Mouse (Mus musculus): ENCODE data around the gene Paqr4. TPM values are rescaled to one million over a fixed set of nuclear protein-coding genes. Genes with fewer than 3 reads are reported as not detected.

Gene Paqr4
- polyA plus RNA-seq, 1 experiment = 5.1 TPM

- peaks cover 3% of the 10 kb centered on the region; the same call in 1 of the 2 replicates for H3K4me1 ChIP-seq (ENCODE audit: control insufficient read depth, insufficient read depth, low read length)
These were observed 35.1 kb downstream of the Paqr4 start for GRCm38 (mm10) chr17:23705525-23706104.

GRCm38 (mm10) chr17:23704741-23705140 is 35.9 kb downstream of the Paqr4 start:
- TF ChIP-seq POLR2A (IDR thresholded peaks at IDR 0.05; ENCODE audit: low read depth, low read length) = no peak
- no peak for TF ChIP-seq CTCF (IDR thresholded peaks at IDR 0.05; ENCODE audit: borderline replicate concordance, insufficient read depth, low read length)
- Histone ChIP-seq H3K4me3 (ENCODE audit: insufficient read depth, low read length) (no peak overlapping the region), H3K4me1 (ENCODE audit: control insufficient read depth, insufficient read depth, low read length) (peaks cover 3% of the 10 kb centered on the region; the same call in 1 of the 2 replicates), H3K27ac (ENCODE audit: insufficient read depth, low read length) (no peak overlapping the region)

More at GRCm38 (mm10) chr17:23705525-23706104, 35.1 kb downstream of the Paqr4 start:
- TF ChIP-seq CTCF (IDR thresholded peaks at IDR 0.05; ENCODE audit: borderline replicate concordance, insufficient read depth, low read length) = no peak
- no peak for TF ChIP-seq POLR2A (IDR thresholded peaks at IDR 0.05; ENCODE audit: low read depth, low read length)
- Histone ChIP-seq H3K4me3 (ENCODE audit: insufficient read depth, low read length) (no peak overlapping the region), H3K27ac (ENCODE audit: insufficient read depth, low read length) (no peak overlapping the region)

GRCm38 (mm10) chr17:23703301-23703700 is 37.4 kb downstream of the Paqr4 start:
- Histone ChIP-seq H3K4me3 (ENCODE audit: insufficient read depth, low read length) (no peak overlapping the region), H3K4me1 (ENCODE audit: control insufficient read depth, insufficient read depth, low read length) (peaks cover 5% of the 10 kb centered on the region), H3K27ac (ENCODE audit: insufficient read depth, low read length) (no peak overlapping the region)
- TF ChIP-seq CTCF (IDR thresholded peaks at IDR 0.05; ENCODE audit: borderline replicate concordance, insufficient read depth, low read length) (no peak), POLR2A (IDR thresholded peaks at IDR 0.05; ENCODE audit: low read depth, low read length) (no peak)

- Histone ChIP-seq H3K4me3 (ENCODE audit: insufficient read depth, low read length) (peak overlapping the region; percentile 30; the same call in 1 of the 2 replicates), H3K27ac (ENCODE audit: insufficient read depth, low read length) (no peak overlapping the region)
- TF ChIP-seq CTCF (IDR thresholded peaks at IDR 0.05; ENCODE audit: borderline replicate concordance, insufficient read depth, low read length) = peak; percentile 92
- no peak for TF ChIP-seq POLR2A (IDR thresholded peaks at IDR 0.05; ENCODE audit: low read depth, low read length)
These were observed 40.6 kb downstream of the Paqr4 start for GRCm38 (mm10) chr17:23700079-23700478.

GRCm38 (mm10) chr17:23699131-23700077 is 41.3 kb downstream of the Paqr4 start:
- H3K4me1 ChIP-seq (ENCODE audit: control insufficient read depth, insufficient read depth, low read length) = peaks cover 6% of the 10 kb centered on the region
- TF ChIP-seq CTCF (IDR thresholded peaks at IDR 0.05; ENCODE audit: borderline replicate concordance, insufficient read depth, low read length) (no peak), POLR2A (IDR thresholded peaks at IDR 0.05; ENCODE audit: low read depth, low read length) (no peak)
- peak overlapping the region; percentile 44 for H3K4me3 ChIP-seq (ENCODE audit: insufficient read depth, low read length)
- H3K27ac ChIP-seq (ENCODE audit: insufficient read depth, low read length) = no peak overlapping the region

More at GRCm38 (mm10) chr17:23700079-23700478, 40.6 kb downstream of the Paqr4 start:
- peaks cover 9% of the 10 kb centered on the region for H3K4me1 ChIP-seq (ENCODE audit: control insufficient read depth, insufficient read depth, low read length)

GRCm38 (mm10) chr17:23695801-23696200 is 44.9 kb downstream of the Paqr4 start:
- Histone ChIP-seq H3K27ac (ENCODE audit: insufficient read depth, low read length) (no peak overlapping the region), H3K4me1 (ENCODE audit: control insufficient read depth, insufficient read depth, low read length) (peaks cover 6% of the 10 kb centered on the region), H3K4me3 (ENCODE audit: insufficient read depth, low read length) (no peak overlapping the region)
- TF ChIP-seq CTCF (IDR thresholded peaks at IDR 0.05; ENCODE audit: borderline replicate concordance, insufficient read depth, low read length) (no peak), POLR2A (IDR thresholded peaks at IDR 0.05; ENCODE audit: low read depth, low read length) (no peak)

DNA sequence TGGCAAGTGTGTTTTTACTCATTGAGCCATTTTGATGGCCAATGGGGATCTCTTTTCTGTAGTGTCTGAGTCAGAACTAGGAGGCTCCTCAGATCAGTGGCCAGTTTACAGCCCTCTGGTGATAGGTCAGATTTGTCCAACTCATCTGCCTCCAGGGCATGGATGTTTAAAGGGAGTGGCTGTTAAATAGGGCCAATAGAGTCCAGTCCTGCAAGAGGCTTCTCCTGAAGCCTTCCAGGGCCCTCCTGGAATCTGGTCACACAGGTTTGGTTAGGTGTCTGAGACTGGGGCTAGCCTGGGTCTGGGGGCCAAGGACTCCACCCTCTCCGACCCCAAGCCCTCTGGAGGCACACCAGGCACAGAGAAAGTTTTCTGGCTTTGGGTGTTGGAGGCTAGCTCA is 46.2 kb downstream of the Paqr4 start:
- H3K27ac ChIP-seq (ENCODE audit: insufficient read depth, low read length) = no peak overlapping the region
- peaks cover 6% of the 10 kb centered on the region for H3K4me1 ChIP-seq (ENCODE audit: control insufficient read depth, insufficient read depth, low read length)
- no peak overlapping the region for H3K4me3 ChIP-seq (ENCODE audit: insufficient read depth, low read length)
- TF ChIP-seq CTCF (IDR thresholded peaks at IDR 0.05; ENCODE audit: borderline replicate concordance, insufficient read depth, low read length) (no peak), POLR2A (IDR thresholded peaks at IDR 0.05; ENCODE audit: low read depth, low read length) (no peak)

Other genes starting within 250 kb of the Paqr4 start
- gene Zfp213, start 176.6 kb downstream of the Paqr4 start, polyA plus RNA-seq (2011; ENCODE audit: insufficient read length, low read depth, missing spikeins) = 6.5 TPM in 2 replicates
- gene Zfp13, start 141.4 kb downstream of the Paqr4 start, polyA plus RNA-seq (2011; ENCODE audit: insufficient read length, low read depth, missing spikeins) = 5.3 and 8.1 TPM in 2 replicates
- not detected in 2 replicates for gene Zscan10, start 140.0 kb downstream of the Paqr4 start, polyA plus RNA-seq (2011; ENCODE audit: insufficient read length, low read depth, missing spikeins)
- 0.30 and 0.50 TPM in 2 replicates for gene Mmp25, start 95.6 kb downstream of the Paqr4 start, polyA plus RNA-seq (2011; ENCODE audit: insufficient read length, low read depth, missing spikeins)
- not detected in 2 replicates for gene Bicdl2, start 80.4 kb downstream of the Paqr4 start, polyA plus RNA-seq (2011; ENCODE audit: insufficient read length, low read depth, missing spikeins)
- gene Hcfc1r1, start 67.3 kb downstream of the Paqr4 start, polyA plus RNA-seq (2011; ENCODE audit: insufficient read length, low read depth, missing spikeins) = 146 and 164 TPM in 2 replicates
- gene Thoc6, start 67.0 kb downstream of the Paqr4 start, polyA plus RNA-seq (2011; ENCODE audit: insufficient read length, low read depth, missing spikeins) = 15.7 and 20.1 TPM in 2 replicates
- 126 and 221 TPM in 2 replicates for gene Tnfrsf12a, start 63.4 kb downstream of the Paqr4 start, polyA plus RNA-seq (2011; ENCODE audit: insufficient read length, low read depth, missing spikeins)
- not detected in 2 replicates for gene Cldn6, start 61.6 kb downstream of the Paqr4 start, polyA plus RNA-seq (2011; ENCODE audit: insufficient read length, low read depth, missing spikeins)
- gene Cldn9, start 56.8 kb downstream of the Paqr4 start, polyA plus RNA-seq (2011; ENCODE audit: insufficient read length, low read depth, missing spikeins) = not detected in 2 replicates
- gene 1520401A03Rik, start 18.1 kb downstream of the Paqr4 start, polyA plus RNA-seq (2011; ENCODE audit: insufficient read length, low read depth, missing spikeins) = not detected in 2 replicates
- gene Pkmyt1, start 14.5 kb downstream of the Paqr4 start, polyA plus RNA-seq (2011; ENCODE audit: insufficient read length, low read depth, missing spikeins) = 9.2 and 10.9 TPM in 2 replicates
- not detected in 2 replicates for gene Kremen2, start 5.0 kb upstream of the Paqr4 start, polyA plus RNA-seq (2011; ENCODE audit: insufficient read length, low read depth, missing spikeins)
- 29.3 and 33.0 TPM in 2 replicates for gene Flywch1, start 30.7 kb upstream of the Paqr4 start, polyA plus RNA-seq (2011; ENCODE audit: insufficient read length, low read depth, missing spikeins)
- 2.2 and 2.8 TPM in 2 replicates for gene Flywch2, start 45.2 kb upstream of the Paqr4 start, polyA plus RNA-seq (2011; ENCODE audit: insufficient read length, low read depth, missing spikeins)
- 264 and 303 TPM in 2 replicates for gene Srrm2, start 49.7 kb upstream of the Paqr4 start, polyA plus RNA-seq (2011; ENCODE audit: insufficient read length, low read depth, missing spikeins)
- 303 and 364 TPM in 2 replicates for gene Elob, start 88.3 kb upstream of the Paqr4 start, polyA plus RNA-seq (2011; ENCODE audit: insufficient read length, low read depth, missing spikeins)
- not detected in 2 replicates for gene Prss33, start 95.2 kb upstream of the Paqr4 start, polyA plus RNA-seq (2011; ENCODE audit: insufficient read length, low read depth, missing spikeins)
- not detected in 2 replicates for gene Prss32, start 103.0 kb upstream of the Paqr4 start, polyA plus RNA-seq (2011; ENCODE audit: insufficient read length, low read depth, missing spikeins)
- gene Prss41, start 103.3 kb upstream of the Paqr4 start, polyA plus RNA-seq (2011; ENCODE audit: insufficient read length, low read depth, missing spikeins) = not detected in 2 replicates
- gene Prss21, start 127.2 kb upstream of the Paqr4 start, polyA plus RNA-seq (2011; ENCODE audit: insufficient read length, low read depth, missing spikeins) = not detected in 2 replicates
- gene Dcpp1, start 140.0 kb upstream of the Paqr4 start, polyA plus RNA-seq (2011; ENCODE audit: insufficient read length, low read depth, missing spikeins) = not detected in 2 replicates
- not detected in 2 replicates for gene Dcpp2, start 140.0 kb upstream of the Paqr4 start, polyA plus RNA-seq (2011; ENCODE audit: insufficient read length, low read depth, missing spikeins)
- not detected in 2 replicates for gene Dcpp3, start 176.6 kb upstream of the Paqr4 start, polyA plus RNA-seq (2011; ENCODE audit: insufficient read length, low read depth, missing spikeins)
- not detected in 2 replicates for gene Sbp, start 200.8 kb upstream of the Paqr4 start, polyA plus RNA-seq (2011; ENCODE audit: insufficient read length, low read depth, missing spikeins)
- gene Sbpl, start 214.4 kb upstream of the Paqr4 start, polyA plus RNA-seq (2011; ENCODE audit: insufficient read length, low read depth, missing spikeins) = not detected in 2 replicates
- gene Prss30, start 239.7 kb upstream of the Paqr4 start, polyA plus RNA-seq (2011; ENCODE audit: insufficient read length, low read depth, missing spikeins) = not detected in 2 replicates